Mouse (Mus musculus): Measurements from ENCODE around the gene Apol11a. TPM values are rescaled to one million over a fixed set of nuclear protein-coding genes. Genes with fewer than 3 reads are reported as not detected.
"Not testable (repeated sequence)": the region's sequence is repeated elsewhere in the genome, so short reads cannot be mapped to it uniquely, and the experiment has no call there.

The Apol11a gene
- polyA plus RNA-seq (2012; rRNA removed): 0.13 TPM in 1 of 2 replicates, not detected in the other

DNA sequence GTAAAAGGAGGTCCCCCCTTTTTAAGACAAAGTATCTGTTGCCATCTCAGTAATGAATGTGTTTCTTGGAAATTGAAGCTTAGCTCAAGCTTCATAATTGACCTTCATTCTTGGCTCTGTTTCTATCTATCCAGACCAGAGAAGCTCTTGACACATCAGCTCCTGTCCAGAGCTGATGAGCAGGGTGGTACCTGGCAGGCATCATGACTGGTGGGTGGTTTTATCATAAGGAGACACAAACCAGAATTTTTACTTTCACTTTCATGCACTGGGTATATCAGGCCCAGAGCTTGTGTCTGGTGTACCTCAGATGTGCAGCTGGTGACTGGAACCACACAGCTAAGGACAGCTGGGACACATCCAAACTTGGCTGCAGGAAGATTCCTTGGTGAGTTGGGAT is at the start of gene Apol11a:
Gene Apol11a (plus strand): TSS at position 306 of the 400 bp plus-strand sequence.
- not testable (repeated sequence) for H3K4me1 ChIP-seq (ENCODE audit: control insufficient read depth, insufficient read depth, insufficient read length, low read length); H3K36me3 ChIP-seq (ENCODE audit: control insufficient read depth, insufficient read depth, low read length); H3K27me3 ChIP-seq (ENCODE audit: control insufficient read depth, insufficient read depth, low read length); H3K27ac ChIP-seq (ENCODE audit: insufficient read depth, low read depth, low read length); H3K4me3 ChIP-seq (ENCODE audit: low read depth, low read length)

DNA sequence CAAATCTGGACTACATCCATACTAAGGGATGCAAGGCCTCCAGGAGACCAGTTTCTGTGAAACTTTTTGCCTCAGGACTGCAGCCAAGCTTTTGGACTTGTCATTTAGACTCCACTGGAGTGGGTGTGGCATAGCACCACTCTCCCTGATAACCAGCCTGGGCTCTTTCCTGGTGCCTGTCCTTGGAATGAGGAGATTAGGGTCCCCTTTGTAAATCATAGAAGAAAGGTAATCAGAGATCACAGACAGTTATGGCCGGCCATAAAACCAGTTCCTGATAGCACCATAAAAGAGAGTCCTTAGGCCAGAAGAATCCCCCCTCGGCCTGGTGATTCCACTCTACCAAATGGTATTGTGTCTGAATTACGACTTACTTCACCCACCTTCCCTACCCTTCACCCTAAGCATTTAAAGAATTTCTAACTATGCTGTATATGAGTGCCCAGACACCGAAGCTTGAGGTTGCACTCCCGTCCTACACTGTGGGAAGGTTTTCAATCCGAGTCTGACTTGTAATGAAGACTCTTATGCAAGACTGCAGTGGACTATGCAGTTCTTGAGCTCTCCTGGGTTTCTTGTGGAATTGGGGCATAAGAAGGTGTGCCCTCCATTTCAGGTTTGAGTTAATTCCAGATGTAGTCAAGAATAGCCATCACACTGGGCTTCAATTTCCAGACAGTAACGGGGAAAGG is 33.2 kb upstream of the Apol11a start:
- H3K4me3 ChIP-seq (ENCODE audit: low read depth, low read length); H3K36me3 ChIP-seq (ENCODE audit: control insufficient read depth, insufficient read depth, low read length); H3K27me3 ChIP-seq (ENCODE audit: control insufficient read depth, insufficient read depth, low read length): not testable (repeated sequence)
- Histone ChIP-seq H3K4me1 (ENCODE audit: control insufficient read depth, insufficient read depth, insufficient read length, low read length) (peaks cover 13% of the 10 kb centered on the region; the same call in 1 of the 2 replicates), H3K27ac (ENCODE audit: insufficient read depth, low read depth, low read length) (peak overlapping the region; percentile 75)
- WGBS: 29% methylated on average over 7 of the region's 7 CpGs

DNA sequence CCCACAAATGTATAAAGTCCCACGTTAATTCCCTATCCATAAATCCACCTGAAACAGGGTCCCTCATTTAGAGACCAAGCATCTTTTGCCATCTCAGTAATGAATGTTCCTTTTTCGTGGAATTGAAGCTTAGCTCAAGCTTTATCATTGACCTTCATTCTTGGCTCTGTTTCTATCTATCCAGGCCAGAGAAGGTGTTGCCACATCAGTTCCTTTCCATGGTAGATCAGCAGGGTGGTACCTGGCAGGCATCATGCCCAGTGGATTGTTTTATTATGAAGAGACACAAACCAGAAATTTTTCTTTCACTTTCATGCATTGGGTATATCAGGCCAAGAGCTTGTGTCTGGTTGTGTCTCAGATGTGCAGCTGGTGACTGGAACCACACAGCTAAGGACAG is 31.4 kb upstream of the Apol11a start, which contains the start of gene Apol10a:
Gene Apol10a (plus strand): TSS at position 355 of the 400 bp plus-strand sequence.
- H3K27me3 ChIP-seq (ENCODE audit: control insufficient read depth, insufficient read depth, low read length); H3K36me3 ChIP-seq (ENCODE audit: control insufficient read depth, insufficient read depth, low read length): not testable (repeated sequence)
- 24% methylated on average over 2 of the region's 2 CpGs for WGBS
- H3K4me1 ChIP-seq (ENCODE audit: control insufficient read depth, insufficient read depth, insufficient read length, low read length): peaks cover 13% of the 10 kb centered on the region; the same call in 1 of the 2 replicates
- peak within 1 kb of the TSS; percentile 58 for H3K4me3 ChIP-seq (ENCODE audit: low read depth, low read length)
- H3K27ac ChIP-seq (ENCODE audit: insufficient read depth, low read depth, low read length): peak within 1 kb of the TSS; percentile 66

DNA sequence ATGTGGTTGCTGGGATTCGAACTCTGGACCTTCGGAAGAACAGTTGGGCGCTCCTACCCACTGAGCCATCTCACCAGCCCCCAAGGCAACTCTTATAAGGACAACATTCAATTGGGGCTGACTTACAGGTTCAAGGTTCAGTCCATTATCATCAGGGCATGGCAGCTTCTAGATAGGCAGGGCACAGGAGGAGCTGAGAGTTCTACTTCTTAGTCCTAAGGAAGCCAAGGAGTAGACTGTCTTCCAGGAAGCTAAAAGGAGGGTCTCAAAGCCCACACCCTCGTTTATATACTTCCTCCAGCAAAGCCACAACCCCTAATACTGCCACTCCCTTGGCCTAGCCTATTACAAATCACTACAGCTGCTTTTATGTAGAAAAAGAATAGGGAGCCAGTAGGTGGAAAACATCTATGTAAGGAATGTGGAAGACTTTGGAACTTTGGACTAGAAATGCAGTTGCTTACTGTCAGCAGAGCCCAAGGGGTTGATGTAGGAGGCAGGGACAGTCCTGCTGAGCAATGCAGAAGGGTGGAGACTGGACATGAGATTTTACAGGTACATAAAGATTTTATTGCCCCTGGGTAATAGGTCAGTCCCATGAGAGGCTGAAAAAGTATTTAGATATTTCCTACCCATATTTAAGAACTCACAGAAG is 25.8 kb upstream of the Apol11a start:
- 28% methylated on average over 4 of the region's 4 CpGs for WGBS
- Histone ChIP-seq H3K36me3 (ENCODE audit: control insufficient read depth, insufficient read depth, low read length) (peaks cover 16% of the 10 kb centered on the region), H3K27ac (ENCODE audit: insufficient read depth, low read depth, low read length) (peak overlapping the region; percentile 94)

DNA sequence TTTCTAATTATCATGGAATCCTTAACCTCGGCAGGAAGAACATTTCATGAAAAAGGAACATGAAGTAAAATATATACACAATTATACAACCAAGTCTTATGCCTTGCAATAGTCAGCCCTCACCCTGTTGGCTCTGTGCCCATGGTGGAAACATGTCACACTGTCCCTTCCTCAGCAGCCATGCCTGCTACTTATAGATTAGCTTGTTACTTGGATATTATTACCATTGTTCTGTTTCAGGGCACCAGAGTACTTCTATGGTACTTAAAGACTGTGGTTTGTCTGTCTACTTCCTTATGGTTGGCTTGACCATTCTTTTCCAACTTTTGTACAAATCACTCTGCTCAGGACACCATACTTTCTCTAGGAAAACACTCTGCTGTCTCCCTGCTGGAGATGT is 14.9 kb upstream of the Apol11a start:
- no CpG with 5 or more reads among the region's 1 CpGs for WGBS

More for the DNA sequence above, 25.8 kb upstream of the Apol11a start:
- Histone ChIP-seq H3K27me3 (ENCODE audit: control insufficient read depth, insufficient read depth, low read length) (no peaks in the 10 kb centered on the region), H3K4me1 (ENCODE audit: control insufficient read depth, insufficient read depth, insufficient read length, low read length) (peaks cover 18% of the 10 kb centered on the region; the same call in 1 of the 2 replicates), H3K4me3 (ENCODE audit: low read depth, low read length) (no peak overlapping the region)
- TF ChIP-seq POLR2A (IDR thresholded peaks at IDR 0.05; ENCODE audit: low read depth, low read length) (no peak), CTCF (IDR thresholded peaks at IDR 0.05; ENCODE audit: extremely low read depth, insufficient read length, insufficient replicate concordance, low read depth, low read length) (no peak)

DNA sequence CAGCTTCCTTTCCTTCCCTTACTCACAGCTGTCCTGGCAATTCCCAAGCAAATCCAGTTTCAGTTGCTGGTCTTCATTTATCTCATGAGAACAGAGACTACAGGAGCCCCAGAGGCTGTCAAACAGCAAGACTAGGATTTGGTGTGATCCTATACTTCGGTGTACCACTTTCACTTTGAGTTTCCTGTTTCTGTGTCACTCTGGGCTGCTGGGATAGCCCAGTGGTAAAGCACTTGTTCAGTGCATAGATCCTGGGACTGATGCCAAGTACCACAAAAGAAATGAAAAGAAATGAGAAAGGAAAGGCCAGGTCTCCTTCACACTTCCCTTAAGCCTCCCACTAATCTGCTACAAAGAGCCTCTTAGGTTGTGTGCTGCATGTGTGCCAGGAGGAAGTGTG is 13.4 kb upstream of the Apol11a start:
- not testable (repeated sequence) for H3K36me3 ChIP-seq (ENCODE audit: control insufficient read depth, insufficient read depth, low read length); H3K4me1 ChIP-seq (ENCODE audit: control insufficient read depth, insufficient read depth, insufficient read length, low read length); H3K27ac ChIP-seq (ENCODE audit: insufficient read depth, low read depth, low read length); H3K27me3 ChIP-seq (ENCODE audit: control insufficient read depth, insufficient read depth, low read length); H3K4me3 ChIP-seq (ENCODE audit: low read depth, low read length)
- 10% methylated on average over 1 of the region's 1 CpGs for WGBS

More for the DNA sequence above, 14.9 kb upstream of the Apol11a start:
- H3K36me3 ChIP-seq (ENCODE audit: control insufficient read depth, insufficient read depth, low read length); H3K4me3 ChIP-seq (ENCODE audit: low read depth, low read length); H3K4me1 ChIP-seq (ENCODE audit: control insufficient read depth, insufficient read depth, insufficient read length, low read length); H3K27me3 ChIP-seq (ENCODE audit: control insufficient read depth, insufficient read depth, low read length); H3K27ac ChIP-seq (ENCODE audit: insufficient read depth, low read depth, low read length): not testable (repeated sequence)

GRCm38 (mm10) chr15:77520596-77520995 is 12.5 kb downstream of the Apol11a start:
- not testable (repeated sequence) for H3K27ac ChIP-seq (ENCODE audit: insufficient read depth, low read depth, low read length); H3K4me3 ChIP-seq (ENCODE audit: low read depth, low read length); H3K4me1 ChIP-seq (ENCODE audit: control insufficient read depth, insufficient read depth, insufficient read length, low read length); H3K27me3 ChIP-seq (ENCODE audit: control insufficient read depth, insufficient read depth, low read length); H3K36me3 ChIP-seq (ENCODE audit: control insufficient read depth, insufficient read depth, low read length)
- 39% methylated on average over 4 of the region's 4 CpGs for WGBS

DNA sequence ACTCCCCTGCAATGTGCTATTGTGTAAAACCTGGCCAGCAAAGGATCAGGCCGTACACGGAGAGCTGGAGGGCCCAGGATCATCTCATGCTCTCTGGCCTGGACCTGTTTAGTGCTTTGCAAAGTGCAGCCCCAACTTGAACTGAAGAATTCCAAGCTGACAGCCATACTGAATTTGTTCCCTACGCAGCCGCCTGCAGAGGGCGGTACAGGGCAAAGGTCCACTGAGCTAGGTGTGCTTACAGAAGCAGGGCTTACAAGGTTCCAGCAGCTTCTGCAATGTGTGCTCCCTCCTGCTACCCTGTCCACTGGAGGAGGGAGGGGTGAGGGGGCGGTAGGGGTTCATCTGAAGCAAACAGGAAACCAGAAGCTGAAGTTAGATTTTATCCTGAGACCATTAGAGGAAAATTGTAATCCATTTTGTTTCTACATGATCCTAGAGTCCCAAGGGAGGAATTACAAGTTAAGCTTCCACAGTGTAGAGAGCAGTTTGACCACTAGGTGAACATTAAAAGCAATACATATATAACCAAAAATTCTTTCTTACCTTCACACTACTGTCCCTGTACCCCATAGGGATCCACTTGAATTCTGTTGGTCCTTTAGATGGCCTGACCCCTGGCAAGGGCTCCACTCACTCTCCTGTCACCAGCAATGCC is 15.2 kb downstream of the Apol11a start:
- peak; percentile 51; the same call in 1 of the 2 replicates for TF ChIP-seq CTCF (IDR thresholded peaks at IDR 0.05; ENCODE audit: extremely low read depth, insufficient read length, insufficient replicate concordance, low read depth, low read length)
- not testable (repeated sequence) for H3K27me3 ChIP-seq (ENCODE audit: control insufficient read depth, insufficient read depth, low read length); H3K4me1 ChIP-seq (ENCODE audit: control insufficient read depth, insufficient read depth, insufficient read length, low read length); H3K36me3 ChIP-seq (ENCODE audit: control insufficient read depth, insufficient read depth, low read length); H3K4me3 ChIP-seq (ENCODE audit: low read depth, low read length); H3K27ac ChIP-seq (ENCODE audit: insufficient read depth, low read depth, low read length)
- WGBS: 9% methylated on average over 6 of the region's 6 CpGs

Data from small intestine, adult 2 months (tissue).